Mouse (Mus musculus) T-helper 17 cell (primary cell): Measurements from ENCODE around the gene Scgb2b15.

Source experiments
- in situ Hi-C, 2 experiments: fragments of 300-600 bp; cut with MboI, MseI; formaldehyde crosslinking; loops; 1 replicate in 1 of 2; 2 replicates in 1 of 2; pipeline ENCODE4 v1.15.1; 2025; ENCODE audit warnings: high pct_unique_total_duplicates in 2 of 2

The Scgb2b15 gene

DNA sequence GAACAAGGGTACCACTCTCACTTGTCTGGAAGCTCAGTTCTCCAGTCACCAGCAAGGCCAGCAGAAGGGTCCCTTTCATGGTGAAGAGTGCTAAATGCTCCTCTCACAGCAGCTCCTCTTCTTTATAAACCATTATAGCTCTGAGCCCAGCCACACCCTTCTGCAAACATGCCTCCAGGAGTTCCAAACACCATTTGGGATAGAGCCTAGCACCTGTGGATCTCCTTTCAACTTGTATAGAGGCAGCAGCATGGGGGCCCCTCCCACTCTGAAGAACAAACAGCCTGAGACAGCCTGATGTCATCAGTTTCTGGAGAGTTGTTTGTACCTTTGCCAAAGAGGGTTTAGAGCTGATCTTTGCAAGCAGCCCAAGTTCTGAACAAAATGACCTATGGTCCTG is at the start of gene Scgb2b15:
Gene Scgb2b15, minus strand, starts transcription at position 101 of the 400 bp plus-strand sequence.
- in situ Hi-C loops = loop anchor here (10.0 to 25.0 kb wide), 2 partner anchors 283 to 745 kb away; no protein-coding TSS in a partner anchor

- in situ Hi-C loops = loop anchor here in 1 of 2 experiments (25.0 kb wide), 1 partner anchor 276 kb away; no protein-coding TSS in a partner anchor
These were observed 6.8 kb upstream of the Scgb2b15 start, which contains the start of gene Scgb1b15 for GRCm38 (mm10) chr7:32836254-32836653. TSS of gene Scgb1b15 (plus strand) at chr7:32836554.
